Mouse (Mus musculus): ENCODE measurements around the gene Pomp. TPM values are rescaled to one million over a fixed set of nuclear protein-coding genes. Genes with fewer than 3 reads are reported as not detected.

The Pomp gene
- total RNA-seq (2021) = 100 to 1,000 TPM; 140 to 145 TPM
- long read RNA-seq, experiment 1, transcript Pomp-201 (6 exons, 1,579 nt) = major isoform, 128 of 148 reads
- long read RNA-seq, experiment 1, partial matches to known transcripts = 12 of 148 reads
- long read RNA-seq, experiment 1, other reads (novel, unspliced or antisense) = 6 of 148 reads
- long read RNA-seq, experiment 2, transcript Pomp-201 (6 exons, 1,579 nt) = major isoform, 132 of 155 reads
- long read RNA-seq, experiment 2, partial matches to known transcripts = 15 of 155 reads
- long read RNA-seq, experiment 2, other reads (novel, unspliced or antisense) = 6 of 155 reads

DNA sequence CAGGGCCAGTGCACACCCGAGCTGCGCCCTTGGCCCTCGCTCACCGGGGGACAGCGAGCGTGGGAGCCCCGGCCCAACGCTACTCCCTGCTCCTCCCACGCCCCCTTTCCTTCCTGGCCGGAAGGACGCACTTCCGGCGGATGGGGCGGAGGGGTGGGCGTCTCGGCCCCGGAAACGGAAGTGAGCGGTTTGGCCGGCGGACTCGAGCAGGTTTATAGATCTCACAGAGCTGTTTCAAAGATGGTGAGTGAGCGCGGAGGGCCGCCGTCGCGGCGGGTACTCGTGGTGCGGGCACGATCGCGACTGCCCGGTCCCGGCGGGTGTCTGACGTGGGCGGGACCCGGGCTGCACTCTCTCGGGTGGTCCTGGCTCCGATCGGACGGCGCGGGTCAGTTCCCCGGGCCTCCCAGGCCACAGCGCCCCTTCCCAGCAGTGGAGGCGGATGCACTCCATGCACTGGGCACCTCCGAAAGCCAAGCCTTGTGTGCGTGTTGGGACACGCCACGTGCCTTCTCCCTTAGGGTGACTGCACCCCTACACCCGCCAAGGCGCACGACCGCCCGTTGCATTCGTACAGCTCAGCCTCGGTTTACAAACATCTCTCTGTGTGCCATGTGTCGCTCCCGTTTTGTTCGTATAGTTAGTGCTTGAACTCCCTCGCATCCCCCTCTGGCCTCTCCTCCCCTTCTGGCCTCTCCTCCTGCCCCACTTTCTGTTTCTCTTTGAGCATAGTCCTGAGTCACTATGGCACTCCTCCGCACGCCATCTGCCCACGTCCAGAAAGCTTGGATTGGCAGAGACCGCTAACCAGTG lies at the start of gene Pomp:
Pomp (plus strand) TSS at position 13 of the 813 bp plus-strand sequence.
- intact Hi-C loops (cut with DNase I; ENCODE audit: low total_unique reads) = no loop called here
- peak; percentile 91 for DNase-seq

DNA sequence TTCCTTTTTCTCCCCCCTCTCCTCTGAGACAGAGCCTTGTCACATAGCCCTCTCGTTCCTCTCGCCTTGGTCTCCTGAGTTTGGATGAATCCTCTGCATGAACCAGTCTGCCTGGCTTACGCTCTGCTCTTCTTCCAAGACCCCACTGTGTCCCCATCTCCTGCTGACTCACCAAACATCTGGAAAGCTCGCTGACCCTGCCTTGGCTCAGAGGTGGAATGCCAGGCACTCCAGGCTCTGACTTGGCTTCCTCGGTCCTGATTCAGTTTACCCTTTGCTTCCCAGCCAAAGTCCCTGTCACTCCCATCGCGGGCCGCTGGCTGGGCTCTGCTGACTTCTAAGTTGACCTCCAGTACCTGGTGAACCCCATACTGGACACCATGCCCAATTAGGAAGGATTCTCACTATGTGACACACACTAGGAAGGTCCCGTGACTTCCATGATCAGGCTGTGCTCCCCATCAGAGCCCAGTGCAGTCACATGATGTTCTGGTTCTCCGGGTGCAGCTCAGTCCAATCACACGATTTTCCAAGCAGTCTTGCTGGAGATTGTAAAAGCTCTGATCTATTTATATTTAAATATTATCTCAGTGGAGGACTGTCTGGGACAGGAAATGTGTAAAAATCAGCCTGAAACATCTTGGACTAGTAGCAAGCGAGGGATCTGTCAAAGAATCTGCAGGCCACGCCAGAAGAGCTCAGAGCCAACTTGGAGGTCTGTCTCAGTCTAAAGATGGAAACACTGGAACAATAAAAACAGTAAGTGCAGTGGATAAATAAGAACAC lies 47.8 kb upstream of the Pomp start:
- DNase-seq = peak; percentile 38
- intact Hi-C loops (cut with DNase I; ENCODE audit: low total_unique reads) = no loop called here

DNA sequence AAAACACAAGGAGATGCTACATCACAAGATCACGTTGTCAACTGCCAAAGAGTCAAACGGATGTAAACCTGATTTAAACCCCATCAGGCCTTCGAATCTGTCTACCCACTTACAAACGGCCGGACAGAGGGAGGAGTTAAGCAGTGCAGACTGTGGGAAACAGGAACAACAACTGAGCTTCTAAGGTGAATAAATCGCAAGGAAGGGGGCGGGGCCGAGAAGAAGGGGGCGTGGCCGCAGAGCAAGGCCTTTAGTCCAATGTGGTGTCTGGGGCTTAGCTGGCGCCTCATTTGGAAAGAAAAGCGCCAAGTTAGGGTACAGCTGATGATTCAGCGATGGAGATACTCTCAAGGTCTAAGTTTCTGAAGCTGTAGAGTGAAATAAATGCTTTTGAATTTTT lies 45.3 kb upstream of the Pomp start:
- DNase-seq = no peak
- intact Hi-C loops (cut with DNase I; ENCODE audit: low total_unique reads) = no loop called here

DNA sequence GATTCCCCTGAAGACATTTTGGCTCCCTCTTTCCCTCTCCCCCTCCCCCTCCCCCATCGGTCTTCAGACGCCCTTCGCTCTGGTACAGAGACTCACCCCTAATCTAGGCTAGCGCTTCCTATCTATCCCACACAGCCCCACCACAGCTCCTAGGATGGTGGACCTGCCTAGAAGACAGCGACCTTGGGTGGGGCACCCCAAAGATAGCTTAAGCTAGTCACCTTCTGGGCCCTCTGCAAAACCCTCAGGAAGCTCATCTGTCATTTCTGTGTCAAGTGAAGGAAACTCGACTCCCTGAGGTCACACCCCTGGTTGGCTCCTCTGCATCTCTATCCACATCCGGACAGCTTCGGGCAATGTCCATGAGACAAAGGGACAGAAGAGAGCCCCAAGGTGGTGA lies 44.7 kb upstream of the Pomp start:
- intact Hi-C loops (cut with DNase I; ENCODE audit: low total_unique reads) = no loop called here
- no peak for DNase-seq

DNA sequence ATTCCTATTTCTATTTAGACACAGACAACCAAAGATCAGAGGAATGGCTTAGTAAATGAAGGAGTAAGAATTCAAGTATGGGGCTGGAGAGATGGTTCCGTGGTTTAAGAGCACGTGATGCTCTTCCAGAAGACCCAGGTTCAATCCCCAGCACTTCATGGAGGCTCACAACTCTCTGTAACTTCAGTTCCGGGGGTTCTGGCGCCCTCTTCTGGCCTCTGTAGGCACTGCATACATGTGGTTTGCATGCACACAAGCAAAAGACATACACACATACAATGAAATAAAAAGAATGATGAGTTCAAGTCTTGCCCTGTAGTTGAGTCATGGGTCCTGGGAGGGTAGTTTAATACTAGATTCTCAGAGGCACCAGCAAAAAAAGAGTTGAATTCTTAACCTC lies 43.8 kb upstream of the Pomp start:
- intact Hi-C loops (cut with DNase I; ENCODE audit: low total_unique reads) = no loop called here
- DNase-seq = no peak

DNA sequence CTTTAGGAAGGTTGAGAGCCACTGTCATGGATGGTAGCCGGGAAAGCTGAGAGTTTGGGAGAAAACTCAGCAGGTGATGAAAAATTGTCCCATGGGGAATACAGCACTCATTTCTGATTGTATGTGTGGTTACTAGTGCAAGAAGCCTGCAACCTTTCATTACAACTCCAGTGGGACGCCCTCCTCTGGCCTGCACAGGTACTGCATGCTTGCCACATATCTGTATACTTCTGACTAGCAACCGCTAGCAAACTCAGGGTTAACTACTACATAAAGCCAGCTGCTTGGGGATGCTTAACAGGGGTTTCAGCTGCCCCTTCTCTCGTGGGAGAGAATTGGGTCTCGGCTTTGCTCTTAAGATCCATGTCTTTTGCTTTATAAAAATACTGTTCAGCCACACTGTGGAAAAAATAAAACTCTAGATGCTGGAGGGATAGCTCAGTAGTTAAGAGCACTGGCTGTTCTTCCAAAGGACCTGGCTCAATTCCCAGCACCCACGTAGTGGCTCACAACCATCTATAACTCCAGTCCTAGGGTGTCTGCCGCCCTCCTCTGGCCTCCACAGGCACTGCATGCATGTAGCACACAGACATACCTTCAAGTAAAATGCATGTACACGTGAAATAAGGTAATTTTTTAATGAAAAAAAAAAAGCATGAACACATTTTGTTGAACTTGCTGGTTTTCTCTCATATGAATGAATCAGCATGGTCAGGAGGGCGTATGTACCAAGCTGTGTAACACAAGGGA lies 42.3 kb upstream of the Pomp start:
- DNase-seq = no peak
- intact Hi-C loops (cut with DNase I; ENCODE audit: low total_unique reads) = no loop called here

DNA sequence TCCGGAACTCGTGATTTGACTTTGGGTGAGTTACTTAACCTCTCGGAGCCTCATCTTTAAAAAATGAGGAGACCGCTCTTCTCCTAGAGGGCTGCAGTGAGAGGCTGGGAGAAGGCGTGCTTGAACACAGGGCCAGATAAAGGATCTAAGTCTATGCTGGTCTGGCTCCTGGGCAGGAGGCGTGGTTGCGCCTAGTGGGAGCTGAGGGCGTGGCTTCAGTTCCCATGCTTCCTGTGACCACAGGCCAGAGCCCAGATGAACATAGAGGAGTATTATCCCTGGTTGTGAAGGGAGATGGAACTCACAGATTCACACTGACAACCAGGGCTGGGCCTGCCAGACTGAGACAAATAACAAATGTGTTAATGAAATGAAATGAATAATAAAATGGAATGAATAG lies 41.4 kb upstream of the Pomp start:
- DNase-seq = no peak
- intact Hi-C loops (cut with DNase I; ENCODE audit: low total_unique reads) = no loop called here

DNA sequence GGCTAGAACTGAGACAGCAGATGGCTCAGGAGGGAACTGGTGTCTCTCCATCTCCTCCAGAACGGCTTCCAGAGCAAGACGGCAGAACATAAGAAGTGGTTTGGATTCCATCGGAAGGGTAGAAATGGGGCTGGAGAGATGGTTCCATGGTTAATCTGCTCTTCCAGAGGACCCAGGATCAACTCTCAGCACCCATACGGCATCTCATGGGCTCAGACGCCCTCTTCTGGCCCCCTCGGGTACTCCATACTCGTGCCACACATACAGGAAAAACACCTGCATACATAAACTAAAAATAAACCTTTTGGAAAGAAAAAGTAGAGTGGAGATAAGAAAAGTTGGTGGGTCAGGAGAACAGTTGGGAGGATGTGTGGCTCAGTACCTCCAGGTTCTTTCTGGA lies 40.4 kb upstream of the Pomp start:
- no peak for DNase-seq
- intact Hi-C loops (cut with DNase I; ENCODE audit: low total_unique reads) = no loop called here

DNA sequence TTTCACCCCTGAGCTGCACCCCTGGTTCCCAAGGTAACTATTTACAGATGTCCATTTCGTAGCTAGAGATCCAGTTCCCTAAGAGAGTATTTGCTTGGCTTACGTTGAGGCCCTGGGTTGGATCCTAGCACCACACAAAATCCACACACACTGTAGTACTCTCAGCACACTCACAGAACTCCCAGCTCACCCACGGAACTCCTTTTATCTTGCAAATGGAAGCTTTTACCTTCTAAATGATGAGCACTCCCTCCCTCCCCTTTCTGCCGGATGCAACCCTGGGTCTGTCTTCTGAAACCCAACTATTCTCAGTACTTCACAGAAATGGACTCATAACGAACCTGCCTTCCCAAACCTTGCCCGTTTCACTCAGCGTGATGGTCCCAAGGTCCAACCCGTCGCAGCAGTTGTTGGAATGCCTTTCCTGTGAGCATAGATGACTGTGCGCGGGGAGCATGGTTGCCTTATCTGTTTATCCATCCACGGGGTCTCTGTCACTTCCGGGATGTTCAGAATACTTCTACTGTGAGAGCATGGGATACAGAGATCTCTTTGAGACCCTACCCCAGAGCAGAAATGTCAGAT lies 36.1 kb upstream of the Pomp start:
- DNase-seq = no peak
- intact Hi-C loops (cut with DNase I; ENCODE audit: low total_unique reads) = no loop called here

DNA sequence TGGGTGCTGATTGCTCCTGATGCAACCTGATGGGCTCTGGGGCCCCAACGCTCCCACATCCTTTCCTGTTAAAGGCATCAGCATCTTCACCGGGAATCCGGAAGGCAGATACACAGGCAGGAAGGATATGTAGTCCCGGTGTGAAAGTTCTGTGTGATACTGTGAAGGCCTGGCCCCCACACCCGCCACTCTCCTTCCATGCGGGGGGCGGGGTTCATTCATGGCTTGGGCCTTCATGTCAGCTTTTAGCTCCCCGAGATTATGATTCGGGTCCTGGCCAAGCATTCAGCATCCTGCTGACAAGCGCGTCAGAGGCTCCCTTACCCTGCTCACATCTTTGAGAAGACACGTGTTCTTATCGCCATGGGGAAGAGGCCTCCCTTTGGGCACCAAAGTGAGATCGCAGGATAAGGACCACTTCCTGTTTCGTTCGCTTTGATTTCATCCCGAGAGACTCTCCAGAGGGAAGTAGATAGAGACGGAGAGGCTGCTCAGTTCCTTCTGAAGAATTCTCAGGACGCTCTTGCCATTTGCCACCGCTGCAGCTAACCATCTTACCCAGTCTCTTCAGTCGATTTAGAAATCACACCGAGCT lies 34.8 kb upstream of the Pomp start:
- DNase-seq = no peak
- intact Hi-C loops (cut with DNase I; ENCODE audit: low total_unique reads) = no loop called here

DNA sequence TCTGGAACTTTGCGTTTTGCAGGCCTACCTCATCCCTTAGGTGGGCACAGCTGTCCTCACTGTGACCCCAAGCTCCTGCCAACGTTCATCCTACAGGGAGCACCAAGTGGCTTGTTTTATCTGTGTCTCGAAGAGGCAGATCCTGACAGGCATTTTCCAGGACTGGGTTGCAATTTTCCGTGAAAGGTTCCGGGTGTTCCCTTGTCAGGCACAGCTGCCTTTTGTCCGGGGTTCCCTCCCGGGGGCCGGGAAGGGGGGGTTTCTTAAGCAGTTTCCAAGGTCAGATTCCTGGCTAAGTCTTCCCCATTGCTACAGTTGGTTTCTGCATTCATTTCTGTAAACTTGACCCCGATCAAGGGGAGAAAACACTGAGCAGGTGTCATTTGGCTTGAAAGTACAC lies 34.2 kb upstream of the Pomp start:
- no peak for DNase-seq
- intact Hi-C loops (cut with DNase I; ENCODE audit: low total_unique reads) = no loop called here

DNA sequence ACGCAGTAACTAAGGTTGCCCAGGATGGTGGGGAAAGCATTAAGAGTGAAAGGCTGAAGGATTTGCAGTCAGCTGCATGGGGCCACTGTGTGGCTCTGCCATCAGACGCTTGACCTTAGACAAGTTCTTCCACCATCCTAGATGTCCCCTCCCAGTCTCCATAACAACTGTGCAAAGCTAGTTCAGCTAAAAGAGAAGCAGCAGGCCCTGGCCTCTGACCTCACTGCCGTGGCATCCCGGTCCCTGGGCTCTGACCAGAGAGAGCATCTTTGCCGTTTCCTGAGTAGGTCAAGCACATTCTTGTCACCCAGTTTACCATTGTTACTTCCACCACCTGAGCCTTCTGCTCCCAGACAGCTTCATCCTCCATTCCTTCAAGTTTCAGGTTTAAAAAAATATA lies 33.7 kb upstream of the Pomp start:
- no peak for DNase-seq
- intact Hi-C loops (cut with DNase I; ENCODE audit: low total_unique reads) = no loop called here

DNA sequence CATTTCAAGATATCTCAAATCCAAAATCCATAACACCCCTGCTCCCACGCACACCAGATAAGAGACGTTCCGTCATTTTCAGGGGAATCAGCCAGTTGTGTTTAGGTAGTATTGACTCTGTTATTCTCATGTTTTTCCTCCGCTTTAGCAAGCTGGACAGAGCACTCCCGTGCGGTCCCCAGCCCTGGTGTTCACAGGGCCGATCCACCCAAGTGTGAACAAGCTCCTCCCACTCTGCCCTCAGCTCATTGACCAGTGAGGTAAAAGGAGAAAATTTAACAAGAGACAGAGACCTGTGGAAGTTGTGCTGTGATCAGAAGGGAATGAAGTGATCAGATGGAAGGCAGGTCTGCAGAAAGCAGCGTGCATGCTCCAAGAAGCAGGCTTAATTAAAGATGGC lies 31.4 kb upstream of the Pomp start:
- intact Hi-C loops (cut with DNase I; ENCODE audit: low total_unique reads) = no loop called here
- no peak for DNase-seq

DNA sequence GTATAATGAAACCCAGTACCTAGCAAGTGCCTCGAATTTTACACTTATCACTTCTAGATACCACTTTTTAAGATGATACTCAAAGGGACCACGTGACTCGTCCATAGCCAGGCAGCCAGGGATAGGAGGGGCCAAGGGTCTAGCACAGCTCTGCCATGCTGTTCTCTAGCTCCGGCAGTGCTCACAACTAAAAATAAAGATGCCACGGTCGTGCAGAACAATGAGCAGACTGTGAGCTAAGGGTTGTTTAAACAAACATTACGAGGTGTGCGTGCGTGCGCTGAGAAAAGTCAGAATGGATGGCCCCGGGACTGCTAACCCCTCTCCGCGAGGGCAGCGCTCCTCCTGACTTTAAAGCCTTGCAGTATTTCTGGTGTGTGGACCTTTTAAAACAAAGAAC lies 27.4 kb upstream of the Pomp start:
- intact Hi-C loops (cut with DNase I; ENCODE audit: low total_unique reads) = no loop called here
- no peak for DNase-seq

DNA sequence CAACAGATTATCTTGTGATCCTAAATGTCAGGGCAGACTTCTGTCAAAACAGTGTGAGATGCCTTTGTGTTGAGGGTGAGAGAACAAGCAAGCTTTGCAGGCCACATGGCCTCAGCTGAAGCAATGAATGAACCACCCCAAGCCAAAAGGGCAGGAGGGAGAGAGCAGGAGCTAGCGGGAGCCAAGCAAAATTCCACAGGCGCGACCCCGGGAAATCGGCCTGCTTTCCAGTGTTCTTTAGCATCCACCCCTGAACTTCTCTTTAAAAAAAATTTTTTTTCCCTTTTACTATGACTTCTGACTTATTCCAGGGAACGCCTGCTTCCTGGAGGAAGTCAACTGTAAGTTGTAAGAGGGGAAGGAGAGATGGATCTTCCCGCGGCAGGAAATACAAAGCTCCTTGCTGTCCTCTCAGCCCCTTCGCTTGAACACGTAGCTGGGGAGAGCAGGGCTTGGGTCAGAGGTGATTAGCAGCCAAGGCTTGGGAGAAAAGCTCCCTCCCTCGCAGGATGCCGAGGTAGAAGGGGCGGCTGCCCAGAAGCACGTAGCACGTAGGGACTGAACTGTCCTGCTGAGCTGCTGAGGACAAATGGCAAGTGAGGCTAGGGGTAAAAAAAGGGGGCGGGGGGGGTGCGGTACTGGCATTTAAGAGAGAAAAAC lies 25.3 kb upstream of the Pomp start:
- intact Hi-C loops (cut with DNase I; ENCODE audit: low total_unique reads) = no loop called here

DNA sequence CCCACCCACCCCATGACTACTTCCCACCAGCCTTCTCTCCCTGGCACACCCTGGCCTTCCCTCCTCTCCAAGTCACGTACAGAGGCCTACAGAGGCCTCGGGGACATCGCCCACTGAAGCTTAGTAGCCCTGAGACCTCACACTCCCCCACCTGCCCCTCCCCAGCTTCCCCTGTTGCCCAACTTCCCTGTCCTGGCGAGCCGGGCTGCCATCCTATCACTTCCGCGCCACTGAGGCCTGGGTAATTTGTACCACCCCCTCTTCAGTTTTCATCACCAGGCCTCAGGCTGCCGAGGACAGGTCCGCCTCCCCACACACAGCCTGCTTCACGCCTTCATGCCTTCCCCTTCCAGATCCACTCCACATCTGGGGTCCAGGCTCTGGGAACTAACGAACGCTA lies 20.8 kb upstream of the Pomp start:
- DNase-seq = no peak
- intact Hi-C loops (cut with DNase I; ENCODE audit: low total_unique reads) = no loop called here

More for the DNA sequence above, 25.3 kb upstream of the Pomp start:
- no peak for DNase-seq

DNA sequence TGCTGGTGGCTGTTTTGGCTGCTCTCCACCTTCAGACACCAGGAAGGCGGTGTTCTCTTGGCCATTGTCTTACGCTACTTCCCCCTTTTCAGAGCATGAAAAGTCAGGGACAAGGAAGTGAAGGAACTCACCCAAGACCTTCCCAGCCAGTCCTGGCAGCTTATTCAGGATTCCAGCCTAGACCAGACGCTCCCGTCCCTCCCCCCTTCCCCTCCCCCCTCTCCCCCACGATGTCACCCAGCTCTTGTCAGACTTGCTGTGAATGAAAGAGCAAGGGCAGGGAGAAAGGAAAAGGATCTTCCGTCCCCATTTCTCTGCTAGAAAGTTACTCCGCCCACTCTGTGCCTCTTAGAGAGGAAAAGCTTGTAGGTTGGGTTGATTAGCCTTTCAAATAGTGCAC lies 16.9 kb upstream of the Pomp start:
- no peak for DNase-seq
- intact Hi-C loops (cut with DNase I; ENCODE audit: low total_unique reads) = no loop called here

DNA sequence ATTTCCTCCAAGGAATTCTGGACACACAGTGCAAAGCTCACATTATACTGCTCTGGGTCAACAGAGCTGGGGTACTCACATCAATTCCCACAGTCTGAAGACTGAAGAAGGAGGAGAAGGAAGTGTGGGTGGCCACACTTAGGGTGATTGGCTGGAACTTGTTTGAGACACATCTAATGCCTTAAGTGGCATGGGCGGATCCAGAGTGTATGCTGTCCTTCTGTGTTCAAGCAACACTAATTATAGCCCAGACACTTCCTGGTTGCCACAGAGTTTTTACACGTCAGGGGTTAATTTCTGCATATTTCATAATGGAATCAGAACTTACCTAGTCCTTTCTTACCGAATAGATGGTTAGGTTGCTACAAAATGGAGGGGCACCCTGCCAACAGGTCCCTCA lies 14.9 kb upstream of the Pomp start:
- intact Hi-C loops (cut with DNase I; ENCODE audit: low total_unique reads) = loop anchor here (5.0 kb wide), 1 partner anchor 258 kb away; no protein-coding TSS in a partner anchor
- DNase-seq = no peak

All from gastrocnemius, postnatal 14 days (tissue).